Mouse (Mus musculus) cerebellum, adult 2 months (tissue): Measurements from ENCODE around the gene Selenof.

Experiments used
- CTCF ChIP-seq: fragments of 200-500 bp; IDR thresholded peaks from 2 replicates; pipeline ENCODE4 v1.5.1; 2011; ENCODE audit warnings: low read depth, mild to moderate bottlenecking, control low read depth, low read length, moderate library complexity, borderline replicate concordance; ENCODE audit not compliant: insufficient read depth
- POLR2A ChIP-seq: fragments of 200-500 bp; IDR thresholded peaks from 2 replicates; pipeline ENCODE4 v1.6.1; 2011; ENCODE audit warnings: low read length, control low read depth, borderline replicate concordance; ENCODE audit not compliant: insufficient read depth

DNA sequence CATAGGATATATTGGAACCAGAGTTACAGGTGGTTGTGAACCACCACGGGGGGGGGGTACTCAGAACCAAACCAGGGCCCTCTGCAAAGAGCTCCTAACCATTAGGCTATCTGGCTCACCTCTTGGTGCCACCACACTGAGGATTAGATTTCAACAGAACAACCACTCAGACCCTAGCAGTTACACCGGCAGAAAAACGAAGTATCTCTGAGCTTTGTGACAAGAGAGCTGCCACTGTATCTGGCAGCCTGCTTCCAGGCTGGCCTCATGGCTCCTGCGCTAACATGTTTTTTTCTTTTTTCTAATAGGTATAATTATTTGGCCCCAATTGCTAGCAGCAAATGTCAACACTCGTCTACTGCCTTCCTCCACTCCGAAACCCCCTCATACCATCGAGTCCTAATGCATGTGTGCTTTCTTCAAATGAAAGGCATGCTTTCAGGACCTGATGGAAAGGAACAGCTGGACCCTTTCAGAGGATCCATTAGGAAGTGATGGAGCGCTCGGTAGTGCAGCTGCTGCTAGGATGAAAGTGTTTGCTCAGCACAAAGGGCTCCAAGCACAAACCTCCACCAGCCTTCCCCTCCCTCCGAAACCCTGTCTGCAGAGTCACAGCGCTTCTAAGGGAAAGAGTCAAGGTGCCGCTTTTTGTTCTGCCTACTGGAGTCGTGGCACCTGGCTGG lies 53.0 kb downstream of the Selenof start:
- no peak for TF ChIP-seq CTCF
- TF ChIP-seq POLR2A = no peak
